Mouse (Mus musculus): ENCODE results near the gene Cbs. TPM values are rescaled to one million over a fixed set of nuclear protein-coding genes. Genes with fewer than 3 reads are reported as not detected.
A peak's percentile ranks its signal among the peaks of the same experiment; 100 is the strongest.

Cbs gene
- total RNA-seq, 2 experiments from 2014 or later, result 61.0 to 66.6 TPM

- DNase-seq, result no peak
Measured at GRCm38 (mm10) chr17:31583781-31584180, 53.3 kb downstream of the Cbs start.

GRCm38 (mm10) chr17:31583185-31583584 is 53.9 kb downstream of the Cbs start:
- no peak for DNase-seq

GRCm38 (mm10) chr17:31580344-31580743 is 56.7 kb downstream of the Cbs start:
- DNase-seq, result no peak

GRCm38 (mm10) chr17:31576394-31577175 is 60.5 kb downstream of the Cbs start:
- no peak for DNase-seq

- DNase-seq, result no peak
Measured at GRCm38 (mm10) chr17:31574662-31575061, 62.4 kb downstream of the Cbs start.

GRCm38 (mm10) chr17:31571689-31572088 is 65.3 kb downstream of the Cbs start:
- no peak for DNase-seq

DNA sequence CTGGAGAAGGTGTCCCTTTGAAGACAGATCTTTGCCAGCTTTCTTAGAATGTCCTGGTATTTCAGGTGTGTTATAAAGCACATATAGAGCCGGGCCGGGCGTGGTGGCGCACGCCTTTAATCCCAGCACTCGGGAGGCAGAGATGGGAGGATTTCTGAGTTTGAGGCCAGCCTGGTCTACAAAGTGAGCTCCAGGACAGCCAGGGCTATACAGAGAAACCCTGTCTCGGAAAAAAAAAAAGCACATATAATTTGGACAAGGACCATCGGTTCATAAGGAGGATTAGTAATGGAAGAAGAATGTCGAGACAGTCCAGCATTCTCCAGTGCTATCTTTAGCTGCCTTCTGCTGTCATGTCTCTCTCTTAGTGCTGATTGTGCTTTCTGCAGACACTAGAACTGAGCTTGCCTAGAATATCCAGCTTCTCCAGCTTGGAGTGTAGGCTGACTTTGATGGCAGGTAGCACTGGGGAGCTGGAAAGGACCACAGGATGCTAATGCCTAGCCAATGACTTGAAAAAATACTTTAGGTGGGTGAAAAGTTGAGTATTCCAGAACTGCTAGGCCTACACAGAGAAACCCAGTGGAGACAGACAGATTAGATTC is 66.6 kb downstream of the Cbs start:
- no peak for DNase-seq

DNA sequence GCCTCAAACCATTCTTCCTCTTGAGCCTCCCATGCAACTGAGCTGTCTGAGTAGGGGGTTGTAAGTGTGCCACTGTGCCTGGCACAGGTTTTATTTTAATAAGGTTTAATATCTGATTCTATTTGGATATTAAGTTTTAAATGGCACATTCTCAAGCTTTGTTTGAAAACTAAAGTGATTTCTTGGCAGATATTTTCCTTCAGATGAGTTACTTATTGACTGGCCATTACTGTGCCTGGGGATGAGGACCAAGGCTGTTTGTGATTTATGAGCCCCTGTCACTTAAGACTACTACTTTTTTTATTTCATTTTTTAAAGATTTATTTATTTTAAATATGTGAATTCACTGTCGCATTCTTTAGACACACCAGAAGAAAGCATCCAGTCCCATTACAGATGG is 67.3 kb downstream of the Cbs start:
- no peak for DNase-seq

DNA sequence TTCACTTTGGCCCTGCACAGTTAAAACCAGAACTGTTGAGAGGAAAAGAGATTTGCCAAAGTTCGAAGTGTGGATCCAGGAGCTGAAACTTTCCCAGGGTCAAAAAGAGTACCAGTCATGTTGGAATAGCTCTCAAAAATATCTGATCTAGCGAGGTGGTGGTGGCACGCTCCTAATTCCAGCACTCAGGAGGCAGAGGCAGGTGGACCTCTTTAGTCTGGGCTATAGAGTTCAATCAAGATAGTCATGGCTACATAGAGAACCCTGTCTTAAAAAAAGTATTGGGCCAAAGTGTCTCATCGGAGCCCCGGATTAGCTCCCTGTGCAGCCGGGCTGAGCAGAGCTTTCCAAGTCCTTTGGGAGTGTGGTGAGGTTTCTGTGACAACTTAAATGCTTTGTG is 70.8 kb downstream of the Cbs start:
- DNase-seq, result no peak

DNA sequence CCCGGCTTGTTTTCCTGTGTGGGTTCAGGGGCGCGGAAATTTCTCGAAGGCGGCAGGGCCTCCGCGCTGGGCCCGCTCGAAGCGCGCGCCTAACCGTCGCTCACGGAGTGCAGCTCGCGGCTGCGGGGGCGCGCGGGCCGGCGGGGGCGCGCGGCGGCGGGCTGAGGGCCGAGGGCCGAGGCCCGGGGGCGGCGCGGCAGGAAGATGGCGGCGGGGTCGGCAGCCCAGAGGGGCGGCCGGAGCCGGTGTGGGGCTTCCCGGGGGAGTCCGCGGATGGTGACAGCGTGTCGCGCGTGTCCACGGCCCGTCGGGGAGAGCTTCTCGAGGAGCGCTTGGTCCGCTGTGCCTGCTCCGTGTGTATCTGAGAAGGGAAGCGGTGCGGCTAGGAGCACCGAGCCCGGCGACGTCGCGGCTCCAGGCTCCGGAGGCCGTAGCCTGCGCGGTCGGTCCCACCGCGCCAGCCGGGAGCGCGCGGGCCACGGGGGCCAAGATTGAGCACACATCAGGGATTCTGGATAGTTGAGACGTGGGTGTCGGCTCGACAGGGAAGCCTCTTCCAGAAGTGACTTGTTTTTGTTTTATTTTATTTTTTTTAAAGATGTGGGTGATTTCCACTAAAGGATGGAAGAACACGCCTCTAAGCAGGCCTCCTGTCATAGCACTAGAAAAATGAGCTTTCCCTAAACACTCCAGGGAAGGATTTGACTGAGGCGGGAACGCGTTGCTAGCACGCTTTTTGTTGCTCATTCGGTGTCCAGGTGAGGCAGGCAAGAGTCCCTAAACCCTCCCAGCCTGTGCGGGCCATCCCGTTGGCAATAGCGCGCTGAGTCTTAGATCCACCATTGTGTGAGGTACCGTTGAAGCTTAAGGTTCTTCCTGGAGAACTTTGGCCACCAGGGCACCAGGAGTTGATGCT is 71.6 kb downstream of the Cbs start:
- peak; percentile 63 for DNase-seq

GRCm38 (mm10) chr17:31564858-31565140 is 72.2 kb downstream of the Cbs start:
- no peak for DNase-seq

- DNase-seq, result peak; percentile 98 to 99
Measured at GRCm38 (mm10) chr17:31564015-31564857, 72.8 kb downstream of the Cbs start, which contains the start of gene Pknox1. Gene Pknox1, plus strand, starts transcription at chr17:31564734.

DNA sequence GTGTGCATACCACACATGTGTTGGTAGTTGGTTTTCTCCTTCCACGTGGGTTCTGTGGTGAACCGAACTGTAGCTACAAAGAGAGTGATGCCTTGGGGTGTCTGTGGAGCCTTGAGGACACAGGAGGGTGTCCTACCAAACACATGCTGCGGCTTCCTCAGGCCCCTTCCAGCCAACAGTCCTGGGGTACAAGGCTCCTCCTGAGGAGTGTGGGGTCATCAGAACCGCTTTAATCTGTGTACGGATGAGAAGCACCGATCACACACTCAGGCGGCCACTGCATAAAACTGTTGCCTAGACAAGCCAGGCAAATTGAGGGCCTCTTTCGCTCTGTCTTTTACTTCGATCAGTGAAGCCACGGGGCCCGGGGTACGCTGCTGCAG is 73.4 kb downstream of the Cbs start:
- DNase-seq, result peak; percentile 31

DNA sequence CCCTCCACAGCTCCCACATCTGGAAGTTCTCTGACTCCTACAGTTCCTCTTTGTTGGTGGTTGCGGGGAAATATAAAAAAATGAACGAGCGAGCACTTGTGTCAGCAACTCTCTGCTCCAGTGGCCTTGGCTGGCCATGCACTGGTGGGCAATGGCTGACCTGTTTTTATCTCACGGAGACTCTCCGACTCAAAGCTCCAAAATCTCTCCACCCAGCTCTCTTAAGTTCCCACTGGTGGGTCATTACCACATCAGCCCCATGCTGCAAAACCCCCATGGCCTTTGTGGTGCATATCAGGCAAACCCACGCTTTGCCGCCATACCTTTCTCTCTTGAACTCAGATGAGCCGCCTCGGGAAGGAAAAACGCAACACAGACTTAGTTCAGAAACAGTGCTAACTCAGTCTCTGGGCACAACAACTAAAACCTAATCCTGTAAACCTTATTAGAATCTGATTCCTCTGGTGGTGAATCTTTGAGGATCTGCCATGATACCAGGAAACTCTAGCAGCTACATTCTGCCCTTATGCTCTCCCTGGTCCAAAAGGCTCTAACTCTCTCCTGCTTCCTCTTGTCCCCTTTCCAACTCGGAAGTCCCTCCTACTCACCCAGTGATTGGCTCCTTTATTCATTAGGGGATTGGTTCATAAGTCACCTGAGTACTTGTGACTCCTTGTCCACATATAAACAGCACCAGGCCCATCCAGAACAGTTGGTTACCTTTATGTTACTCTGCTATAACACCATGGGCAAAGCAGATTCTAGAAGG is 77.8 kb downstream of the Cbs start:
- DNase-seq, result no peak

Small RNA genes within 50 kb of the gene (microRNA-seq; reads per million reads assigned to microRNA genes)
- 0 reads per million in 2 experiments for gene Gm24970

Other genes with a start within 250 kb of the Cbs start
- gene Wdr4, start 117.3 kb downstream of the Cbs start, total RNA-seq (2021), result 10 to 100 TPM; 19.5 to 22.6 TPM
- 100 to 1,000 TPM; 267 to 275 TPM for gene Ndufv3, start 117.1 kb downstream of the Cbs start, total RNA-seq (2021)
- 10 to 100 TPM; 14.6 to 17.2 TPM for gene Pknox1, start 72.5 kb downstream of the Cbs start, total RNA-seq (2021)
- 100 to 1,000 TPM; 127 to 134 TPM for gene U2af1, start 21.7 kb upstream of the Cbs start, total RNA-seq (2021)
- under 1 TPM in 1 of 2 experiments, not detected in 1; 0.40 TPM for gene Cryaa, start 40.6 kb upstream of the Cbs start, total RNA-seq (2021)
- 10 to 100 TPM; 16.9 to 18.0 TPM for gene Sik1, start 218.6 kb upstream of the Cbs start, total RNA-seq (2021)